Mouse (Mus musculus) liver, postnatal 0 days (tissue): ENCODE data around the gene Tmx1. TPM values are rescaled to one million over a fixed set of nuclear protein-coding genes. Genes with fewer than 3 reads are reported as not detected.

ENCODE experiments used
- ATAC-seq: fragments of 200-750 bp; cut with Nextera tagmentation; 2 replicates; pipeline ENCODE4 v1.8.0; 2017; ENCODE audit warnings: mild to moderate bottlenecking, moderate library complexity
- DNase-seq: peaks from one replicate; pipeline ENCODE4 v3.0.0-alpha.2; 2016
- H3K27ac ChIP-seq: fragments of 300-500 bp; sonication (generic); 2 replicates; pipeline ENCODE4 v1.5.1; 2014; ENCODE audit warnings: antibody characterized with exemption, moderate library complexity, mild to moderate bottlenecking, low read depth
- H3K27me3 ChIP-seq: fragments of 300-500 bp; sonication (generic); 2 replicates; pipeline ENCODE4 v1.6.1; 2014; ENCODE audit warnings: low read length, control low read depth, mixed read lengths; ENCODE audit not compliant: insufficient read depth
- H3K36me3 ChIP-seq: fragments of 300-500 bp; sonication (generic); replicated peaks from 2 replicates; pipeline ENCODE4 v1.6.1; 2014; ENCODE audit warnings: mild to moderate bottlenecking, control low read depth, low read length, moderate library complexity, mixed read lengths; ENCODE audit not compliant: insufficient read depth
- H3K4me1 ChIP-seq: fragments of 300-500 bp; sonication (generic); 2 replicates; pipeline ENCODE4 v1.6.1; 2014; ENCODE audit warnings: antibody characterized with exemption, mild to moderate bottlenecking, control low read depth; ENCODE audit not compliant: insufficient read depth
- H3K4me2 ChIP-seq: fragments of 300-500 bp; sonication (generic); 2 replicates; pipeline ENCODE4 v1.6.1; 2014; ENCODE audit warnings: low read depth, mild to moderate bottlenecking, low read length, moderate library complexity, mixed read lengths
- H3K4me3 ChIP-seq: fragments of 300-500 bp; sonication (generic); 2 replicates; pipeline ENCODE4 v1.5.1; 2014; ENCODE audit warnings: low read depth, low read length
- H3K9ac ChIP-seq: fragments of 300-500 bp; sonication (generic); replicated peaks from 2 replicates; pipeline ENCODE4 v1.6.1; 2014; ENCODE audit warnings: mild to moderate bottlenecking, moderate library complexity
- H3K9me3 ChIP-seq: fragments of 300-500 bp; sonication (generic); 2 replicates; pipeline ENCODE4 v1.6.1; 2016; ENCODE audit warnings: mild to moderate bottlenecking, control low read depth, low read length, mixed read lengths
- CTCF ChIP-seq: sonication (generic); IDR thresholded peaks from 2 replicates; pipeline ENCODE4 v1.5.1; 2016; ENCODE audit warnings: antibody characterized with exemption, low read depth
- EP300 ChIP-seq: IDR thresholded peaks from 2 replicates; pipeline ENCODE4 v1.6.1; 2016; ENCODE audit warnings: antibody characterized with exemption, low read depth, mild to moderate bottlenecking
- WGBS: fragments of 180-500 bp; shearing (Covaris S2); extraction: QIAGEN DNeasy Blood & Tissue Kit; methylation state at CpG from one replicate; pipeline ENCODE4 v1.1.7; 2014; ENCODE audit not compliant: insufficient replicate concordance; 5-methylcytosine and 5-hydroxymethylcytosine counted together
- polyA plus RNA-seq: library from polyadenylated mRNA; unstranded; fragments of >200 nt; fragmentation: Nextera tagmentation; extraction: Ambion mirVana; gene quantifications from 2 replicates; pipeline ENCODE4 v1.2.1, GENCODE M21; 2015

The Tmx1 gene
- polyA plus RNA-seq, 1 experiment from 2014 or later = 72.1 TPM

DNA sequence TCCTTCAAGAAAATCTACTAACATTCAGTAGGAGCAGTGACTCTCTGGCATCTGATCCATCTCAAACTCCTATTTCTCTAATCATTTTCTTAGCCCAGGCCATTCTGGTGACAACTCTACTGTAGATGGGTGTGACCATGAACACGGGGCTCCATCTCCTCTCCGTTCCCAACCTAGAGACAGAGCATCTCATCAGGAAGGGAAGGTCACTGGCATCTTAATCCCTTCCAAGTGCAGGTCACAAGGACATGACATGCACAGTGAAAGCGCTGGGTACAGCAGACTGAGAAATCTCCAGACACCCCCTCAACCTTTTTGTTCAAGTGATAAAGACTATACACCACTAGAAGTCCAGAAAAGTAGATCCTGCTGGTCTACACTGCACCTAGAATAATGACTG, 1.4 kb upstream of the Tmx1 start:
- Histone ChIP-seq H3K4me3 (peak overlapping the region; percentile 89), H3K27ac (peak overlapping the region; percentile 90), H3K36me3 (peaks cover 4% of the 10 kb centered on the region), H3K27me3 (no peaks in the 10 kb centered on the region), H3K4me2 (peak overlapping the region; percentile 83), H3K4me1 (peaks cover 23% of the 10 kb centered on the region), H3K9me3 (no peaks in the 10 kb centered on the region), H3K9ac (peak overlapping the region; percentile 47)
- no peak for TF ChIP-seq CTCF
- no peak for TF ChIP-seq EP300
- 61% methylated on average over 3 of the region's 3 CpGs for WGBS
- ATAC-seq = peak; percentile 17; the same call in 1 of the 2 replicates
- peak; percentile 21 for DNase-seq

DNA sequence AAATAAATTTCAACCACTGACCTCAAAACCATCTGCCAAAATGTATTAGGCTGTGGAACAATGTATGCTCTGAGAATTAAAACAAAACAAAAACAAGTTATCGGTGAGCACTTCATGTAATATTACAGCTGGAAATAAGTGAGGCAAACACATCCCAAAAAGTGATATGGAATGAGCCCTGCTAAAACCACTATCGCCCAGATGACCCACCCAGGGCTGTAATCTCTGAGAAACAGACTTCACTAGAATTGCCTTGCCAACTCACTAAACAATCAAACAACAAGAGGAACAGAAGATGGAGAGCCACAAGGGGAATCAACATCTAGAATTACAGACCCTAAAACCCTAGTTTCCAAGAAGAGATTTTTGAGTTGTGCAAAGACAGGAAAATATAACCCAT, 752 bp upstream of the Tmx1 start:
- Histone ChIP-seq H3K9me3 (no peaks in the 10 kb centered on the region), H3K4me1 (peaks cover 23% of the 10 kb centered on the region), H3K4me3 (peak overlapping the region; percentile 89), H3K4me2 (peak overlapping the region; percentile 83), H3K9ac (peak overlapping the region; percentile 90), H3K36me3 (peaks cover 10% of the 10 kb centered on the region), H3K27me3 (no peaks in the 10 kb centered on the region), H3K27ac (peak overlapping the region; percentile 90)
- DNase-seq = no peak
- TF ChIP-seq EP300 = peak; percentile 96
- TF ChIP-seq CTCF = no peak
- peak; percentile 73 for ATAC-seq
- WGBS = 42% methylated on average over 2 of the region's 2 CpGs

DNA sequence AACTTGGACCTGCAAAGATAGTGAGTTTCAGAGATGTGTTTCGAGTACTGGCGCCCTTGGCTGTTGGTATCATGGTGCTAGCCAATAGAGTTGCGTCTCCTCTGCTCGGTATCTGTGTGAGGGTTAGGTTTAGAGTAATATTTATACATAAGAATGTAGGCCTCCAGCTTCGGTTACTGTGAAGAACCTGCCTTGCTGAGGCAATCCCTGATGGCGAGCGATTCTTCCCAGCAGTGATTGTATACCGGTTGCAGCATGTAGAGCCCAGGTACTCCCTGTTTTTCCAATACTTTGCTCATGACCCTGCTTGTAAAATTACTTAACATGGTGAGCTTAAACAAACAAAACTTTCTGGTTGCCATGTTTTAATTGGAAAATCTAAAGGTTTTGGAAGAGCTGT, 2.3 kb downstream of the Tmx1 start:
- no peak overlapping the region for H3K27ac ChIP-seq
- WGBS = 90% methylated on average over 8 of the region's 8 CpGs
- H3K36me3 ChIP-seq = peaks cover 35% of the 10 kb centered on the region
- H3K4me2 ChIP-seq = peak overlapping the region; percentile 83
- H3K9ac ChIP-seq = no peak overlapping the region
- ATAC-seq (no peak), DNase-seq (no peak)
- TF ChIP-seq EP300 (no peak), CTCF (no peak)
- no peak overlapping the region for H3K4me3 ChIP-seq
- H3K4me1 ChIP-seq = peaks cover 23% of the 10 kb centered on the region
- no peaks in the 10 kb centered on the region for H3K9me3 ChIP-seq
- H3K27me3 ChIP-seq = no peaks in the 10 kb centered on the region

DNA sequence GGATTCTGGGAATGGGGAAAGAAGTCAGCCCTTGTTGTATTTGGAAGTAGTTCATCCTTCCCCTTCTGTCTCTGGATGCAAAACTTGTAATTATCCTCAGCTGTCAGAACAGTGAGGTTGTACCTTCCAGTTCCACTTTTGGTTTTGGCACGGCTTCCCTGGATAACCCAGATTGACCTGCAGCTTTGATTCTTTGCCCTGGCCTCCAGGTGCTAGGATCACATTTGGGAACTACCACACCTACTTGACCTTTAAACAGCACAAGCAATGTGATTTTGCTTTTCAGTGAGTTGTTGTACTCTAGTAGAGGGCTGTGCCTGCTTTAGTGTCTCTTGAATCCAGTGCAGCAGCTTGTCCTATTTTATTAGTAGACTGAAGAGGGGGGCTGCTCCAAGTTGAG, 6.7 kb downstream of the Tmx1 start:
- no peak overlapping the region for H3K27ac ChIP-seq
- no peak for ATAC-seq
- H3K4me2 ChIP-seq = no peak overlapping the region
- TF ChIP-seq CTCF (no peak), EP300 (no peak)
- peaks cover 45% of the 10 kb centered on the region for H3K36me3 ChIP-seq
- H3K9ac ChIP-seq = no peak overlapping the region
- H3K4me3 ChIP-seq = no peak overlapping the region
- H3K27me3 ChIP-seq = no peaks in the 10 kb centered on the region
- H3K9me3 ChIP-seq = no peaks in the 10 kb centered on the region
- H3K4me1 ChIP-seq = peaks cover 8% of the 10 kb centered on the region
- DNase-seq = no peak
- 70% methylated on average over 1 of the region's 1 CpGs for WGBS

DNA sequence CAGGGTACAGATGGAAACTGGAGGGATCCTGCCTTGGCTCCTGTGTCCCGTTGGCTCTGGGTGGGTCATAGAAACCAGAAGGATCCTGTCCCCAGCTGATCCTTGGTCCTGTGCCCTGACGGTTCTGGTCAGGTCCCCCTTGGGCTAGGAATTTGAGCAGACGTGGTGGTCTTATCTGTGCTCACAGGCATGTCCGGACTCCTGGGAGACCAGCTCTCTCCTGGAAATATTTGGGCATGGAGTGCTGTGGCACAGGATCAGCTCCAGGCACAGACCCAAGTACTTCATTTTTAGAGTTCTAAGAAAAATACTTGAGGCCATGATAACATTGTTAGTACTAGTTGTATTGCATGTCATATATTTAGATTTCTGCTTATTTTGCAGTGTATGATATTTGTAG, 11.1 kb downstream of the Tmx1 start:
- no peaks in the 10 kb centered on the region for H3K27me3 ChIP-seq
- no peak overlapping the region for H3K27ac ChIP-seq
- TF ChIP-seq EP300 (no peak), CTCF (no peak)
- H3K4me1 ChIP-seq = no peaks in the 10 kb centered on the region
- H3K9ac ChIP-seq = no peak overlapping the region
- H3K36me3 ChIP-seq = peaks cover 56% of the 10 kb centered on the region
- H3K4me3 ChIP-seq = no peak overlapping the region
- ATAC-seq (no peak), DNase-seq (no peak)
- 90% methylated on average over 4 of the region's 4 CpGs for WGBS
- no peaks in the 10 kb centered on the region for H3K9me3 ChIP-seq
- H3K4me2 ChIP-seq = no peak overlapping the region

DNA sequence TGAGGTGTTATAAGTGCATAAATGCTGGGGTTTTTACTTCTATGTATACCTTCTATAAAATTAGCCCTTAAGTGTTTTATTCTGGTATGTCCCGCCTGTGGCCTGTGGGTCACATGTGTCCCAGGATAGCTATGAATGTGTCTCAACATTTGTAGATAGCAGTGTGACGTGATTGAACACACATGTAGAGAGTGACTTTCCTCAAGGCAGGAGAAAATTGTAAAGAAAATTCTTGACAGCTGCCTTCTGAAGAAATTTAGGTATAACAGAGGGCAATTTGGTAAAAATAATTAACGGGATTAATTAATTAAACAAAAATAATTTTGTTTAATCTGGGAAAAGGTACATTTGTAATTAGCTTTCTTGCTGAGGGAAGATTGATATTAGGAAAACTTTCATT, 22.4 kb downstream of the Tmx1 start:
- no peak overlapping the region for H3K4me2 ChIP-seq
- DNase-seq (no peak), ATAC-seq (no peak)
- H3K9ac ChIP-seq = no peak overlapping the region
- H3K36me3 ChIP-seq = no peaks in the 10 kb centered on the region
- no peak overlapping the region for H3K4me3 ChIP-seq
- no peaks in the 10 kb centered on the region for H3K27me3 ChIP-seq
- 77% methylated on average over 3 of the region's 3 CpGs for WGBS
- no peaks in the 10 kb centered on the region for H3K9me3 ChIP-seq
- H3K27ac ChIP-seq = no peak overlapping the region
- TF ChIP-seq CTCF (no peak), EP300 (no peak)
- H3K4me1 ChIP-seq = no peaks in the 10 kb centered on the region
